Mouse (Mus musculus) brain, embryonic 14.5 days (tissue): ENCODE measurements around the gene Hist1h2be.
A peak's percentile ranks its signal among the peaks of the same experiment; 100 is the strongest.

Experiments used
- CTCF ChIP-seq: fragments of 200-500 bp; IDR thresholded peaks from 2 replicates; pipeline ENCODE4 v1.5.1; 2012; ENCODE audit warnings: inconsistent platforms, mild to moderate bottlenecking, moderate library complexity, borderline replicate concordance; ENCODE audit not compliant: insufficient read depth, insufficient read length; ENCODE audit errors: extremely low read depth
- POLR2A ChIP-seq: fragments of 200-500 bp; IDR thresholded peaks from 2 replicates; pipeline ENCODE4 v1.6.1; 2012; ENCODE audit warnings: mild to moderate bottlenecking, inconsistent platforms, borderline replicate concordance; ENCODE audit not compliant: poor library complexity, insufficient read depth, insufficient read length, severe bottlenecking; ENCODE audit errors: extremely low read depth

- TF ChIP-seq CTCF (no peak), POLR2A (peak; percentile 7; the same call in 1 of the 2 replicates)
Measured at GRCm38 (mm10) chr13:23555839-23556416, 65.0 kb downstream of the Hist1h2be start.
